Mouse (Mus musculus): ENCODE measurements around the gene Bet1l.

GRCm38 (mm10) chr7:140805704-140806103 lies 51.7 kb downstream of the Bet1l start:
- peak; percentile 52; the same call in 1 of the 2 replicates for TF ChIP-seq CTCF (IDR thresholded peaks at IDR 0.05; ENCODE audit: borderline replicate concordance, insufficient read depth, low read depth, low read length)
- TF ChIP-seq POLR2A (IDR thresholded peaks at IDR 0.05; ENCODE audit: borderline replicate concordance, insufficient read depth, low read length): no peak

Measured in cerebellum, adult 2 months (tissue).